Mouse (Mus musculus) embryonic facial prominence, embryonic 14.5 days (tissue): ENCODE data around the gene Adam4. TPM values are rescaled to one million over a fixed set of nuclear protein-coding genes. Genes with fewer than 3 reads are reported as not detected.

Experiments
- polyA plus RNA-seq: library from polyadenylated mRNA; unstranded; fragments of >200 nt; fragmentation: Nextera tagmentation; extraction: Ambion mirVana; gene quantifications from 2 replicates; pipeline ENCODE4 v1.2.1, GENCODE M21; 2014

Gene Adam4
- polyA plus RNA-seq, 1 experiment from 2014 or later: 0.45 TPM

Other genes with a start within 250 kb of the Adam4 start
- gene Slc8a3, start 88.8 kb downstream of the Adam4 start, polyA plus RNA-seq: 4.8 and 7.7 TPM in 2 replicates
- 0.25 and 0.35 TPM in 2 replicates for gene Gm4787, start 42.5 kb downstream of the Adam4 start, polyA plus RNA-seq
- 127 and 154 TPM in 2 replicates for gene Cox16, start 63.2 kb upstream of the Adam4 start, polyA plus RNA-seq
- 27.6 and 29.4 TPM in 2 replicates for gene Gm20498, start 111.0 kb upstream of the Adam4 start, polyA plus RNA-seq
- 29.1 and 30.8 TPM in 2 replicates for gene Synj2bp, start 111.0 kb upstream of the Adam4 start, polyA plus RNA-seq
- 0.17 and 0.20 TPM in 2 replicates for gene Adam21, start 146.5 kb upstream of the Adam4 start, polyA plus RNA-seq
- 64.7 and 67.7 TPM in 2 replicates for gene Med6, start 173.1 kb upstream of the Adam4 start, polyA plus RNA-seq
- 3.4 and 5.3 TPM in 2 replicates for gene Ttc9, start 209.3 kb upstream of the Adam4 start, polyA plus RNA-seq